Mouse (Mus musculus) neural tube, embryonic 14.5 days (tissue): ENCODE data around the gene Tmem240. TPM values are rescaled to one million over a fixed set of nuclear protein-coding genes. Genes with fewer than 3 reads are reported as not detected.

Source experiments
- ATAC-seq: fragments of 200-750 bp; cut with Nextera tagmentation; 2 replicates; pipeline ENCODE4 v1.8.0; 2017; ENCODE audit warnings: low read depth, mild to moderate bottlenecking, moderate TSS enrichment, moderate library complexity
- H3K27ac ChIP-seq: fragments of 300-500 bp; sonication (generic); 2 replicates; pipeline ENCODE4 v1.5.1; 2014; ENCODE audit warnings: low read depth, mild to moderate bottlenecking, control low read depth, low read length, moderate library complexity, mixed read lengths
- H3K27me3 ChIP-seq: fragments of 300-500 bp; sonication (generic); 2 replicates; pipeline ENCODE4 v1.6.1; 2014; ENCODE audit warnings: low read length; ENCODE audit not compliant: control insufficient read depth, insufficient read depth
- H3K36me3 ChIP-seq: fragments of 300-500 bp; sonication (generic); 2 replicates; pipeline ENCODE4 v1.6.1; 2014; ENCODE audit warnings: low read length, mixed read lengths; ENCODE audit not compliant: control insufficient read depth, insufficient read depth
- H3K4me1 ChIP-seq: fragments of 300-500 bp; sonication (generic); 2 replicates; pipeline ENCODE4 v1.6.1; 2014; ENCODE audit warnings: low read length; ENCODE audit not compliant: control insufficient read depth, insufficient read depth
- H3K4me2 ChIP-seq: fragments of 300-500 bp; sonication (generic); 2 replicates; pipeline ENCODE4 v1.6.1; 2014; ENCODE audit warnings: mild to moderate bottlenecking, low read depth, low read length, control low read depth
- H3K4me3 ChIP-seq: fragments of 300-500 bp; sonication (generic); 2 replicates; pipeline ENCODE4 v1.5.1; 2014; ENCODE audit warnings: low read depth, low read length, control low read depth, mixed read lengths
- H3K9ac ChIP-seq: fragments of 300-500 bp; sonication (generic); replicated peaks from 2 replicates; pipeline ENCODE4 v1.6.1; 2014; ENCODE audit warnings: low read depth, mild to moderate bottlenecking, control low read depth, low read length, mixed read lengths
- H3K9me3 ChIP-seq: fragments of 300-500 bp; sonication (generic); 2 replicates; pipeline ENCODE4 v1.6.1; 2016; ENCODE audit warnings: low read length; ENCODE audit not compliant: control insufficient read depth
- WGBS: fragments of 180-500 bp; shearing (Covaris S2); extraction: QIAGEN DNeasy Blood & Tissue Kit; methylation state at CpG from one replicate; pipeline ENCODE4 v1.1.7; 2014; 5-methylcytosine and 5-hydroxymethylcytosine counted together
- polyA plus RNA-seq: library from polyadenylated mRNA; unstranded; fragments of >200 nt; fragmentation: Nextera tagmentation; extraction: Ambion mirVana; gene quantifications from 2 replicates; pipeline ENCODE4 v1.2.1, GENCODE M21; 2014

Gene Tmem240
- polyA plus RNA-seq, 1 experiment from 2014 or later, result 9.6 TPM

DNA sequence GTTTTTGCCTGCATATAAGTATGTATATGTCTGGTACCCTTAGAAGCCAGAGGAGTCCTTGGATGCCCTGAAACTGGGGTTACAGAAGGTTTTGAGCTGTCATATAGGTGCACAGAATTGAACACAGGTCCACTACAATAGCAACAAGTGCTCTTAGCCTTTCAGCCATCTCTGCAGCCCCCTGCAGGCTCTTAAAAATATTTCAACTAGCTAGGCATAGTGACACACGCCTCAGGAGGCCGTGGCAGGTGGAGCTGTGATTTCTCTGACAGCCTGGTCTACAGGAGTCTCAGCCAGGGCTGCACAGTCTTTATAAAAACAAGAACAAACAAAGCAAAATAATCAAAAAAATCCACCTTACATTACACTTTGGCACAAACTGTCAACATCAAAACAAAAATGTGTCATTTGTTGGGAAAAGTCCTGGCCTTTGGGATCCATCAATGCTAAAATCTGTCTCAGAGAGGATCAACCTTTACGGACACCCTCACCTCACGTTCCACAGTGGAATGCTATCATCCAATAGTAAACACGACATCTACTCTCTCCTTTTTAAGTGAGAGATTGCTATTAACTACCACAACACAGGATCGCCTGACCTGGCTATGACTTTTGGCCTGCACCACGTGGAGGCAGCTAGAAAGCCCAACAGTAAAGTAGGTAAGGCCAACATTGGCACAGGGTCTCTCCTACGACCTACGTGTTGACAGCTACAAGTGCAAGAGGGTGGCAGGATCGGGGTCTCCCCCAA lies 25.4 kb downstream of the Tmem240 start:
- peaks cover 8% of the 10 kb centered on the region for H3K36me3 ChIP-seq
- H3K9me3 ChIP-seq, result no peaks in the 10 kb centered on the region
- peak overlapping the region; percentile 66 for H3K9ac ChIP-seq
- H3K4me1 ChIP-seq, result peaks cover 15% of the 10 kb centered on the region
- peak overlapping the region; percentile 98 for H3K4me2 ChIP-seq
- H3K27me3 ChIP-seq, result no peaks in the 10 kb centered on the region
- 6% methylated on average over 10 of the region's 10 CpGs for WGBS
- ATAC-seq, result peak; percentile 38; the same call in 1 of the 2 replicates
- peak overlapping the region; percentile 81 for H3K4me3 ChIP-seq
- no peak overlapping the region for H3K27ac ChIP-seq

DNA sequence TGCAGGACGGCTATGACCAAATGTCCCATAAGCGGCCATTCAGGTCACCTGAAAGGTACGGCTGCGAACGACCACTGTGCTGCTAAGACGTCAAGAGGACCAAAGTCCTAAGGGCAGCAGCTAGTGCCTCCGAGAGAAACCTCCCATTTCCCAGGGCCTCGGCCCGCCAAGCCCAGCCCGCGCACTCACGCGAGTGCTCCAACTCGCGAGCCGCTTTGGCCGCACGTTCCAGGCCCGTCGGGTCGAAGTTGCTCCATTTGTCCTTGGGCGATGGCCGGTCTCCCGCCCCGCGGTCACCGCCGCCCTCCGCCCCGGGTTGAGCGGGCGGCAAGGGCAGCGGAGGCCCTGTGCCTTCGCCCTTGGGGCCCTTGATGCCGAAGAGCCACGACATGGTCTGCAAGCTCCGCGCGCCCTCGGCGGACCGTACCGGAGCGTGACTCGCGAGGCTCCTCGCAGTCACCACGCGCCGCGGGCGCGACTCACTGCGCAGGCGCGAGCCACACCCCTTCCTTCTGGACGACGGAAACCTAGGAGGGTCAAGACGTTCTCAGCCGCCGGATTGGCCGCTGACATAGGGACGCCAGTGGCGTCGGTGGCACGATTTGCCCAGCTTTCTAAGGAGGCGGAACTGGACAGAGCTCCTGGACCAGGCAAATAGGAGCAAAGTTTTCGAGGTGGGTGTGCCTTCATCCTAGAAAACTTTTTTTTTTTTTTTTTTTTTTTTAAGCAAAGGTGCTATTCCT lies 26.2 kb downstream of the Tmem240 start, which contains the start of gene Atad3a:
Gene Atad3a, minus strand, starts transcription at position 481 of the 743 bp plus-strand sequence.
- ATAC-seq, result peak; percentile 96
- H3K9ac ChIP-seq, result peak within 1 kb of the TSS; percentile 66
- H3K9me3 ChIP-seq, result no peaks in the 10 kb centered on the region
- 0 out of 2 replicates have a peak within 1 kb of the TSS, but pooled peaks have one; percentile 10 for H3K27ac ChIP-seq
- H3K36me3 ChIP-seq, result 0 out of 2 replicates have a peak, but pooled peaks cover under 1% of the 10 kb centered on the region
- H3K4me3 ChIP-seq, result peak within 1 kb of the TSS; percentile 81
- no peaks in the 10 kb centered on the region for H3K27me3 ChIP-seq
- peaks cover 15% of the 10 kb centered on the region for H3K4me1 ChIP-seq
- peak within 1 kb of the TSS; percentile 98 for H3K4me2 ChIP-seq
- WGBS, result 2% methylated on average over 68 of the region's 68 CpGs

DNA sequence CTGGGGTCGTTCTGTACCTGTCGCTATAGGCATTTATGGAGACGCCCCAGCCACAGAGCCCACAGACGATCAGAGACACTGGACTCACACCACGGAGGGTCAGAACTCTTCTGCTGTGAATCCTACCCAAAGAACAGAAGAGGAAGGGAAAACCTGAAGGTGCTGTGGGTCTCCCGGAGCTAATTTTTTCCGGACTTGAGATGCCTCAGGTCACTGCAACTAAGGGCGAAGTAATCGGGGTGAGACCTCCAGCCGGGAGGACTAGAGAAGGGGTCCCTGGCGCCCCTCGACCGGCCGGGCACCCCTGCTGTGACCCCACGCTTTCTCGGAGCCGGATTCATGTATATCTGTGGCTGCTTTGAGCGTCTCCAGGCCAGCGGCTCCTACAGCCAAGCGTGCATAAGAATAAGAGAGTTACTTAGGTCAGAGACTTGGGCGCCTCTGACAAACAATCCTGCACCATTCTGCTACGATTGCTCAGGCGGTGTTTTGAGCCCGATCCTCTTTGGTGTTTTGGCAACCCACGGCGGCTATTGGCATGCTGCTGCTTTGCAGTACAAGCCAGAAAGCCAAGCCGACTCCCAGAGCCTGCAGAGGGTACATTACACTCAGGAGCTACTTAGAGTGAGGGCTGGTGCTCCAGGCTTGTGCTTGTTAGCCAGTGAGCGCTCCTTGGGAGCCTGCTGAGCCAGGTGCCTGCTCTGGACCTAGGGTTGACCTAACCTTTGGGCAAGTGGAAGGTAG lies 26.9 kb downstream of the Tmem240 start:
- WGBS, result 3% methylated on average over 28 of the region's 28 CpGs
- peaks cover 15% of the 10 kb centered on the region for H3K4me1 ChIP-seq
- no peaks in the 10 kb centered on the region for H3K9me3 ChIP-seq
- no peak overlapping the region for H3K27ac ChIP-seq
- no peaks in the 10 kb centered on the region for H3K27me3 ChIP-seq
- peak; percentile 9; the same call in 1 of the 2 replicates for ATAC-seq
- H3K36me3 ChIP-seq, result no peaks in the 10 kb centered on the region
- H3K9ac ChIP-seq, result peak overlapping the region; percentile 46
- H3K4me2 ChIP-seq, result peak overlapping the region; percentile 98
- H3K4me3 ChIP-seq, result peak overlapping the region; percentile 81

DNA sequence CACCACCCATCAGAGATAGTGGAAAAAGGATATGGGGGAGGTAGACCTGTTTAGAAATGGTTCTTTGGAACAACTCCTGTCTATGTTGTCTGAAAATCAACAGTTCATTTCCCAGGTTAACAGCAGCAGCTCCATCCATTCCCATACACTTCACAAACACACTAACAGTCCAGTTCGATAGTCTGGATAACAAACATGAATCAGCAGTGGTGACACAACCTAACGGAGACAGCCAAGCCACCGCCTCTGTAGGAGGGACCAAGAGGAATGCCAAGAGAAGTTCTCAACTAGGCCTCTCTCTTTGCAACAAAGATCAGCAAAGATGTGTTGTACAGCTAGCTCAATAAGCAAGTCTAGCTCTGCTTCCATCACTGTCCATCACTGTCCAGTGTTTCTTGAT lies 27.8 kb downstream of the Tmem240 start:
- H3K9ac ChIP-seq, result no peak overlapping the region
- H3K36me3 ChIP-seq, result no peaks in the 10 kb centered on the region
- ATAC-seq, result no peak
- no peaks in the 10 kb centered on the region for H3K27me3 ChIP-seq
- H3K4me2 ChIP-seq, result peak overlapping the region; percentile 98; the same call in 1 of the 2 replicates
- no peaks in the 10 kb centered on the region for H3K9me3 ChIP-seq
- H3K4me3 ChIP-seq, result no peak overlapping the region
- 90% methylated on average over 3 of the region's 3 CpGs for WGBS
- H3K27ac ChIP-seq, result no peak overlapping the region
- peaks cover 15% of the 10 kb centered on the region for H3K4me1 ChIP-seq

DNA sequence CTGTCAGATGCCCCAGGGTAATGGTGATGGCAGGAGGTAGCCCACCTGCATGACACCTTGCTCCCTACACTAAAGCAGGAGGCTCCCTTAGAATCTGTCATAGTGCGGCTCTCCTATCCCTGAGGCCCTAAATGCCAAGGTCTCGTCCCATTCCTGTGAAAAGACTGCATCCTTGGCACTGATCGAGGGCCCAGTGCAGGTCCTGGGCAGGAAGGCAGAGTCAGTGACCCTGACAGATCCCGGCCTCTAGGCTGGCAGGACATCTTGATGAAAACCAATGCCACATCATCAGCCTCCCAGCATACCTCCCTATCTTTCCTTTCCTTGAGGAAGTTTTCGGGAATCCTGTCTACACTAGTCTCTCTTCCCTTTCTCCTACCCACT lies 34.9 kb downstream of the Tmem240 start:
- Histone ChIP-seq H3K36me3 (no peaks in the 10 kb centered on the region), H3K4me1 (0 out of 2 replicates have a peak, but pooled peaks cover 11% of the 10 kb centered on the region), H3K4me2 (peak overlapping the region; percentile 78), H3K4me3 (peak overlapping the region; percentile 42; the same call in 1 of the 2 replicates), H3K9me3 (no peaks in the 10 kb centered on the region), H3K27ac (peak overlapping the region; percentile 68; the same call in 1 of the 2 replicates), H3K27me3 (0 out of 2 replicates have a peak, but pooled peaks cover 3% of the 10 kb centered on the region), H3K9ac (peak overlapping the region; percentile 71; the same call in 1 of the 2 replicates)
- WGBS, result 64% methylated on average over 5 of the region's 5 CpGs
- ATAC-seq, result no peak

DNA sequence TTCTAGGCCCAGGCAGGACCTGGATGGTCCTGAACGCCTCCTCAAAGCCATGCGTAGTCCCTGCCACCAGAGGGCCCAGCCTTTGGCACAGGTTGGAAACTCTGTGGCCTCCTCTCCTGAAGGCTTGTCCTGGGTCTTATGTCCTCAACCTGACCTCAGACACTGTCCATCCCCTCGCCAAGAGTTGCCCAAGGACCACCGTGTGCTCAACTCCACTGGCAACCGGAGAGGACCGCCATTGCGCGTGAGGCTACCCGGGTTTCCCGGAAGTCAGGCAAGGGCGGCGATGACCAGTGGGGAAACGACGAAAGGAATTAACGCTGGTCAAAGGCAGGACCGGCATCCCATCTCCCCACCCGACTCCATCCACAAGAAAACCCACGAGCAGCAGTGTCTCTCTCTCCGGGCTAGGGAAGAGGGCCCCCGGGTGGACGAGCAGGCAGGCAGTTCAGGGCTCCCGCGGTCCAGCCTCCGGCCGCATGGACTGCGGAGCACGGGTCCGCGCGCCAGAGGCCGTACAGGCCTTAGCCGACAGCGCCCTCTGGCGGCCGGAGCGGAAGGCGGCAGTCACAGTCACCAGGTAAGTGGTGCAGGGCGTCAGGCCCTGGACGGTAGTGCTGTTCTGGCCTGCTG lies 35.4 kb downstream of the Tmem240 start:
- 0% methylated on average over 36 of the region's 39 CpGs for WGBS
- ATAC-seq, result peak; percentile 84

DNA sequence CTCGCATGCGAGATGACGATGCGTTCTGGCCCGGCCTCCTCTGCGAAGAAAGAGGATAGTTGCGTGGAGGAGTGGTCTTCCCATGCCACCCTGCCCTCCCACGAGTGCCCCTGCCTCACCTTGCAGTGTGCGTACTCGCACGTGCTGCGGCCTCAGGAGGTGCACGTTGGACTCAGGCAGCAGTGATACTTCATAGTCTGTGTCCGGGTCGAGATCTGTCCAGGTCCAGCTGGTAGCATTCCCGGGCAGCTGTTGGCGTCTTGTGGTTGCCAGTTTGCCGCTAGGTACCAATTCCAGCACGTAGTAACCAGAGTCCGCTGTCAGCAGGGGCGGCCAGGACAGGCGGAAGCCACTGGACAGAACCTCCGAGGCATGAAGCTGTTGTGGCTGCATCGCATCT lies 36.0 kb downstream of the Tmem240 start:
- WGBS, result 42% methylated on average over 24 of the region's 24 CpGs

More for the DNA sequence above, 35.4 kb downstream of the Tmem240 start:
- Histone ChIP-seq H3K4me1 (peaks cover 13% of the 10 kb centered on the region; the same call in 1 of the 2 replicates), H3K9ac (peak overlapping the region; percentile 71), H3K36me3 (no peaks in the 10 kb centered on the region), H3K4me3 (peak overlapping the region; percentile 42), H3K27me3 (0 out of 2 replicates have a peak, but pooled peaks cover 3% of the 10 kb centered on the region), H3K27ac (peak overlapping the region; percentile 68), H3K4me2 (peak overlapping the region; percentile 78), H3K9me3 (no peaks in the 10 kb centered on the region)

DNA sequence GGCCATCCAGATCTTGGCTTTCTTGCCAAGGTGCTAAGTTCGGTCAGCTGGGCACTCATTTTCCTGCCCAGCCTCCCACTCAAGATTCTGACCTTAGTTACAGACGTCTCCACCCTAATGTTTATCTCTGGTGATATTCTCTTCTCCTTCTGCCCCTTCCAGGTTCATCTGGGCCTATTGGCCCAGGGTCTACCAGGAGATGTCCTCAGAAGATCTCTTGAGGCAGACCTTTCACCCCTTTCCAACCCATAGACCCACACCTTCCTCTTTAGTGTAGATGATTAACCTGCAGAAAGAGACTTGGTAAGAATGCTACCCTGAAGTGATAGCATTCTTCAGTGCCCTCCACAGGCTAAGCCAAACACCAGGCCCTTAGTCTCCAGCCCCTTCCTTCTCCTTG lies 37.1 kb downstream of the Tmem240 start:
- no peak for ATAC-seq
- Histone ChIP-seq H3K36me3 (no peaks in the 10 kb centered on the region), H3K4me2 (no peak overlapping the region), H3K4me3 (no peak overlapping the region), H3K9ac (no peak overlapping the region), H3K27ac (no peak overlapping the region), H3K4me1 (peaks cover 18% of the 10 kb centered on the region; the same call in 1 of the 2 replicates), H3K27me3 (0 out of 2 replicates have a peak, but pooled peaks cover 3% of the 10 kb centered on the region), H3K9me3 (no peaks in the 10 kb centered on the region)
- 88% methylated on average over 2 of the region's 2 CpGs for WGBS

More for the DNA sequence above, 36.0 kb downstream of the Tmem240 start:
- Histone ChIP-seq H3K36me3 (no peaks in the 10 kb centered on the region), H3K27ac (no peak overlapping the region), H3K4me1 (peaks cover 18% of the 10 kb centered on the region; the same call in 1 of the 2 replicates), H3K27me3 (0 out of 2 replicates have a peak, but pooled peaks cover 3% of the 10 kb centered on the region), H3K4me3 (peak overlapping the region; percentile 42), H3K9ac (peak overlapping the region; percentile 71), H3K9me3 (no peaks in the 10 kb centered on the region), H3K4me2 (peak overlapping the region; percentile 78)
- ATAC-seq, result no peak
